ENCODE assay signal across 8 mouse cellular contexts in the genomic region with DNA sequence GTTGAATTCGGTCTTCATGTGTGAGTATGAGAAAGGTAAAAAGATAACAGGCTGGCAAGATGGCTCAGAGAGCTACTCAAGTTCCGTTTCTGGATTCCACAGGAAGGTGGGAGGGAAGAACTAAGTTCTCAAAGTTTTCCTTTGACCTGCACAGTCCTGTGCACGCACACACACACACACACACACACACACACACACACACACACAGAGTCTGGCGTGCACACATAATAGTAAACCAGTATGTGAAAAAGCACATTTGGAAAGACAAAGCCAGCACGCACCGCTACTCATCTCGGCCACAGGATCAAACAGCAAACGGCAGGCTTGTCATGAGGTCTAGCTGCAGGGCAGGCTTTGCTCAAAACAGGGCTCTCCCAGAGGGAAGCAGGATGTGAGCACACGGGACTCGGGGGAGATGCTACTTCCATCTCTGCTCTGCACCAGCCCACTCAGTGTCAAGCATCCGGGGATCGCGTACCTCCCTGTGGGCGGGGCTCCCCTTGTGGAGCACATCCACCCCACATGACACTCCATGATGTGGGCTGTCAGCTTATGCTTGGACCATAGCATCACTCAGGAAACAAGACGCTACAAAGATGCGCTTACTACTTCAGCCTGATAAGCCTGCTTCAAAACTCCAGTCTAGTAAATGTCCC. TPM values are rescaled to one million over a fixed set of nuclear protein-coding genes. Genes with fewer than 3 reads are reported as not detected.
DNase-seq lines count a peak whose midpoint lies in the region; ATAC-seq lines count a peak whose summit lies in the region.

No protein-coding gene starts in this region.

- H3K4me1 ChIP-seq in forebrain, embryonic 12.5 days: peaks cover 3% of the 10 kb centered on the region; the same call in 1 of the 2 replicates
- H3K4me1 ChIP-seq in lung, embryonic 16.5 days (replicated peaks; ENCODE audit: control insufficient read depth, insufficient read depth, low read length): peaks cover 14% of the 10 kb centered on the region

- peak overlapping the region; percentile 30; the same call in 1 of the 2 replicates for H3K4me2 ChIP-seq in forebrain, embryonic 12.5 days
- H3K4me2 ChIP-seq in lung, embryonic 16.5 days (ENCODE audit: low read depth, low read length): peak overlapping the region; percentile 36

- 0 out of 2 replicates have a peak overlapping the region, but pooled peaks have one; percentile 31 for H3K27ac ChIP-seq in forebrain, embryonic 12.5 days
- peak overlapping the region; percentile 72 for H3K27ac ChIP-seq in lung, embryonic 16.5 days (ENCODE audit: low read length)

- peak; percentile 25 for DNase-seq in CD4-positive helper T cell, adult 2 months (ENCODE audit: low read depth, low spot score)
- peak; percentile 37 for DNase-seq in adrenal gland, postnatal 25 days
- DNase-seq in heart, postnatal 14 days: peak; percentile 65 to 74
- DNase-seq in kidney, postnatal 10 days: peak; percentile 67
- peak; percentile 45 to 49 for DNase-seq in right cerebral cortex, adult 2 months (ENCODE audit: low spot score in 2 of 2)
- no peak for DNase-seq in yolk sac, embryonic 10.5 days (ENCODE audit: low spot score)

- no peaks in the 10 kb centered on the region for H3K36me3 ChIP-seq in forebrain, embryonic 12.5 days (replicated peaks)
- no peaks in the 10 kb centered on the region for H3K36me3 ChIP-seq in lung, embryonic 16.5 days (ENCODE audit: control insufficient read depth, insufficient read depth, low read length)

- intact Hi-C loops in heart, postnatal 14 days (cut with DNase I): no loop called here

- peak overlapping the region; percentile 12; the same call in 1 of the 2 replicates for H3K9ac ChIP-seq in forebrain, embryonic 12.5 days
- H3K9ac ChIP-seq in lung, embryonic 16.5 days (ENCODE audit: low read length): peak overlapping the region; percentile 39; the same call in 1 of the 2 replicates

- H3K4me3 ChIP-seq in forebrain, embryonic 12.5 days (replicated peaks): peak overlapping the region; percentile 14; the same call in 1 of the 2 replicates
- peak overlapping the region; percentile 17 for H3K4me3 ChIP-seq in lung, embryonic 16.5 days (ENCODE audit: low read length)

- peak; percentile 89 for ATAC-seq in forebrain, embryonic 12.5 days (ENCODE audit: low FRiP score)
- ATAC-seq in lung, embryonic 16.5 days (ENCODE audit: low read depth): peak; percentile 80

- 59% methylated on average over 16 of the region's 16 CpGs for WGBS in forebrain, embryonic 12.5 days
- 42% methylated on average over 16 of the region's 16 CpGs for WGBS in lung, embryonic 16.5 days

- H3K9me3 ChIP-seq in forebrain, embryonic 12.5 days: no peaks in the 10 kb centered on the region
- H3K9me3 ChIP-seq in lung, embryonic 16.5 days (ENCODE audit: control insufficient read depth, low read length): no peaks in the 10 kb centered on the region

- no peaks in the 10 kb centered on the region for H3K27me3 ChIP-seq in forebrain, embryonic 12.5 days
- no peaks in the 10 kb centered on the region for H3K27me3 ChIP-seq in lung, embryonic 16.5 days (ENCODE audit: control insufficient read depth, insufficient read depth, low read depth, low read length)

RNA-seq across cellular contexts. Expression of a gene that starts 50.9 kb away (rescaled TPM):
- 108 and 113 TPM in 2 replicates for total RNA-seq in adrenal gland, postnatal 25 days (2021)
- polyA plus RNA-seq in forebrain, embryonic 12.5 days (2016; fragmentation: Nextera tagmentation; extraction: Ambion mirVana): 8.5 and 9.5 TPM in 2 replicates
- total RNA-seq in heart, postnatal 14 days (2021): 100 to 1,000 TPM; 117 to 120 TPM
- polyA plus RNA-seq in lung, embryonic 16.5 days (2015; fragmentation: Nextera tagmentation; extraction: Ambion mirVana): 12.4 and 14.2 TPM in 2 replicates
